In the genomic region with DNA sequence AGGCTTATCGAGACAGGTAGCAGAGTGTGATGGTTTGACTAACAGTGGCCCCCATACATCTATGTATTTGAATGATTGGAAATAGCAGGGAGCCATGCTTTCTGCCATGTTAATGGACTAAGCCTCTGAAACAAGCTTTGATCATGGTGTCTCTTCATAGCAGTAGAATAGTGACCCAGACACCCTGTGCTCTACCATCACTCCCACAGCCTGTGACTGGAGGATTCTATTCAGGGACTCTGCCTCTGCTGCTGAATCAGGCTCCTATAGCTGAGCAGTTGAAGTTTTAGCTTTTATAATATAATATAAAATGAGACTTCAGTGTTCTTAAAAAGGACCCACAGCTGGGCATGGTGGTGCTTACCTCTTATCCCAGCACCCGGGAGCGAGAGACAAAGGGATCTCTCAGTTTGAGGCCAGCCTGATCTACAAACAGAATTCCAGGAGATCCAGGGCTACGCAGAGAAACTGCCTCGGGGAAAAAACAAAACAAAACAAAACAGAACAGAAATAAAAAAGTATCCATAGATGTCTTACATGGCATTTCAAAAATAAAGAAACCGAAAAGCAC, we compare ENCODE assay signal across 8 mouse cellular contexts. TPM values are rescaled to one million over a fixed set of nuclear protein-coding genes. Genes with fewer than 3 reads are reported as not detected.
DNase-seq lines count a peak whose midpoint lies in the region; ATAC-seq and TF ChIP-seq lines count a peak whose summit lies in the region.

No protein-coding gene starts in this region.

- TF ChIP-seq RAD21 in MEL (IDR thresholded peaks at IDR 0.05; ENCODE audit: low read depth, low read length) = no peak

- TF ChIP-seq CTCF in MEL (IDR thresholded peaks at IDR 0.05 in 2 of 3, conservative IDR thresholded peaks at IDR 0.05 in 1 of 3; ENCODE audit: control insufficient read depth in 1 of 3, insufficient read depth in 1 of 3, low read depth in 2 of 3, low read length in 3 of 3, poor library complexity in 1 of 3, severe bottlenecking in 1 of 3) = no peak

- no peaks in the 10 kb centered on the region for H3K9me3 ChIP-seq in kidney, embryonic 14.5 days (ENCODE audit: control insufficient read depth, low read length)
- H3K9me3 ChIP-seq in MEL (replicated peaks; ENCODE audit: insufficient read depth, low read length) = no peaks in the 10 kb centered on the region

- H3K36me3 ChIP-seq in kidney, embryonic 14.5 days (ENCODE audit: control insufficient read depth, insufficient read depth, low read length) = peaks cover 15% of the 10 kb centered on the region; the same call in 1 of the 2 replicates
- H3K36me3 ChIP-seq in MEL (ENCODE audit: control insufficient read depth in 1 of 2, insufficient read depth in 2 of 2, low read length in 2 of 2) = peaks cover 0 to 7% of the 10 kb centered on the region in 2 experiments; a peak in 2 of 4 replicates
- H3K36me3 ChIP-seq in macrophage (ENCODE audit: inconsistent target) = peaks cover 11% of the 10 kb centered on the region; the same call in 1 of the 2 replicates

- peak overlapping the region; percentile 76 for H3K9ac ChIP-seq in kidney, embryonic 14.5 days (ENCODE audit: low read depth, low read length)
- peak overlapping the region; percentile 73 for H3K9ac ChIP-seq in MEL (ENCODE audit: control insufficient read depth, low read depth, low read length, poor library complexity, severe bottlenecking)

- H3K4me2 ChIP-seq in kidney, embryonic 14.5 days (replicated peaks; ENCODE audit: low read depth, low read length) = peak overlapping the region; percentile 63

- H3K4me1 ChIP-seq in kidney, embryonic 14.5 days (ENCODE audit: control insufficient read depth, insufficient read depth, low read length) = peaks cover 5% of the 10 kb centered on the region; the same call in 1 of the 2 replicates
- peaks cover 0 to 8% of the 10 kb centered on the region in 2 experiments; a peak in 3 of 4 replicates for H3K4me1 ChIP-seq in MEL (ENCODE audit: control insufficient read depth in 1 of 2, insufficient read depth in 2 of 2, low read length in 2 of 2)

- 20% methylated on average over 6 of the region's 6 CpGs for WGBS in kidney, embryonic 14.5 days
- WGBS in macrophage (ENCODE audit: missing documents) = 21% methylated on average over 6 of the region's 6 CpGs

- no peak for TF ChIP-seq EP300 in MEL (IDR thresholded peaks at IDR 0.05; ENCODE audit: low read depth in 1 of 2, low read length in 2 of 2)

- H3K27ac ChIP-seq in kidney, embryonic 14.5 days (ENCODE audit: low read depth, low read length) = peak overlapping the region; percentile 24; the same call in 1 of the 2 replicates
- no peak overlapping the region for H3K27ac ChIP-seq in MEL (ENCODE audit: control insufficient read depth, low read depth, low read length)
- peak overlapping the region; percentile 28; the same call in 1 of the 2 replicates for H3K27ac ChIP-seq in macrophage

- no peak for DNase-seq in kidney, postnatal 14 days
- no peak for DNase-seq in MEL (ENCODE audit: low read depth, low spot score)
- no peak for DNase-seq in Muller cell, postnatal 12 days (ENCODE audit: inconsistent ontology term)
- no peak for DNase-seq in spleen, postnatal 10 days (ENCODE audit: low spot score in 2 of 2)

- peak overlapping the region; percentile 78 for H3K4me3 ChIP-seq in kidney, embryonic 14.5 days (ENCODE audit: low read length)
- H3K4me3 ChIP-seq in MEL (ENCODE audit: control insufficient read depth in 1 of 2, insufficient read depth in 1 of 2, low read depth in 2 of 2, low read length in 2 of 2) (peak overlapping the region; percentile 88 to 92), macrophage (ENCODE audit: inconsistent target) (peak overlapping the region; percentile 86)

- peak; percentile 36; the same call in 1 of the 2 replicates for ATAC-seq in kidney, embryonic 14.5 days (ENCODE audit: low FRiP score, low TSS enrichment)
- ATAC-seq in granulocyte monocyte progenitor cell, adult 5-6 weeks (replicated peaks; ENCODE audit: poor library complexity, severe bottlenecking) = 0 out of 2 replicates have a peak, but pooled peaks have one; percentile 1
- no peak for ATAC-seq in cerebellum, adult (ENCODE audit: insufficient number of reproducible peaks, low FRiP score, low TSS enrichment)

- TF ChIP-seq POLR2A in MEL (IDR thresholded peaks at IDR 0.05; ENCODE audit: control insufficient read depth in 1 of 2, insufficient read depth in 1 of 2, low read depth in 1 of 2, low read length in 2 of 2, poor library complexity in 1 of 2) = no peak

- no peaks in the 10 kb centered on the region for H3K27me3 ChIP-seq in kidney, embryonic 14.5 days (ENCODE audit: control insufficient read depth, insufficient read depth, low read length)
- H3K27me3 ChIP-seq in MEL (ENCODE audit: control insufficient read depth in 1 of 2, insufficient read depth in 2 of 2, low read length in 2 of 2) = no peaks in the 10 kb centered on the region

- H3K79me2 ChIP-seq in MEL (ENCODE audit: control insufficient read depth, insufficient read depth, low read length, poor library complexity) (no peaks in the 10 kb centered on the region; the same call in 1 of the 2 replicates), macrophage (ENCODE audit: inconsistent target) (peaks cover 8% of the 10 kb centered on the region; the same call in 1 of the 2 replicates)

TF ChIP-seq in MEL, 35 proteins besides CTCF, POLR2A, EP300 and RAD21:
- no peak for TF ChIP-seq MAX (IDR thresholded peaks at IDR 0.05; ENCODE audit: low read length)
- TF ChIP-seq ZC3H11A (IDR thresholded peaks at IDR 0.05; ENCODE audit: low read depth, low read length) = no peak
- no peak for TF ChIP-seq ZNF384 (IDR thresholded peaks at IDR 0.05; ENCODE audit: low read depth, low read length)
- no peak for TF ChIP-seq UBTF (IDR thresholded peaks at IDR 0.05; ENCODE audit: borderline replicate concordance, insufficient read depth, low read depth, low read length)
- no peak for TF ChIP-seq TAL1 (IDR thresholded peaks at IDR 0.05; ENCODE audit: low read length)
- TF ChIP-seq SIN3A (IDR thresholded peaks at IDR 0.05; ENCODE audit: low read length) = no peak
- no peak for TF ChIP-seq POLR2AphosphoS2 (IDR thresholded peaks at IDR 0.05; ENCODE audit: low read length)
- no peak for TF ChIP-seq ETS1 (IDR thresholded peaks at IDR 0.05; ENCODE audit: low read depth, low read length)

RNA-seq across cellular contexts. Expression of a gene that starts 0.5 kb away (rescaled TPM):
- polyA plus RNA-seq in kidney, embryonic 14.5 days (2014; fragmentation: Nextera tagmentation; extraction: Ambion mirVana) = 14.8 and 16.8 TPM in 2 replicates
- 4.2 and 6.2 TPM in 2 replicates for total RNA-seq in MEL (2012; rRNA removed)
- 1 to 10 TPM in 1 of 2 experiments, not detected in 1; 4.5 TPM for polyA plus RNA-seq in MEL (2012; ENCODE audit: insufficient read depth in 1 of 2, insufficient read length in 2 of 2, low read depth in 1 of 2, low replicate concordance in 2 of 2, missing spikeins in 1 of 2)
- total RNA-seq in granulocyte monocyte progenitor cell, adult 5-6 weeks (2014; fragmentation: Nextera tagmentation) = 8.6 and 10.4 TPM in 2 replicates
- 8.9 and 9.6 TPM in 2 replicates for total RNA-seq in granulocyte monocyte progenitor cell, adult 5-6 weeks (2017)
- 10 to 100 TPM in 10 of 26 experiments, 1 to 10 TPM in 15, under 1 TPM in 1; 0.94 to 22.4 (median 5.3) TPM for total RNA-seq in macrophage (2018; cell fraction: chromatin; rRNA removed)
- total RNA-seq in macrophage (2018; cell fraction: cytosol; rRNA removed) = 1 to 10 TPM in 24 of 26 experiments, under 1 TPM in 2; 0.66 to 4.8 (median 3.2) TPM
- total RNA-seq in macrophage (2018; cell fraction: nucleus; rRNA removed) = 10 to 100 TPM in 6 of 26 experiments, 1 to 10 TPM in 19, under 1 TPM in 1; 0.91 to 23.0 (median 5.3) TPM
- polyA plus RNA-seq in macrophage (2018) = 1.7 to 4.9 TPM (median 2.7 TPM) in 3 replicates

RNA-seq across cellular contexts. Expression of a gene that starts 21.4 kb away (rescaled TPM):
- 4.0 and 5.3 TPM in 2 replicates for polyA plus RNA-seq in kidney, embryonic 14.5 days (2014; fragmentation: Nextera tagmentation; extraction: Ambion mirVana)
- total RNA-seq in MEL (2012; rRNA removed) = 0.50 and 0.59 TPM in 2 replicates
- polyA plus RNA-seq in MEL (2012; ENCODE audit: insufficient read depth in 1 of 2, insufficient read length in 2 of 2, low read depth in 1 of 2, low replicate concordance in 2 of 2, missing spikeins in 1 of 2) = under 1 TPM in 1 of 2 experiments, not detected in 1; 0.84 TPM
- total RNA-seq in granulocyte monocyte progenitor cell, adult 5-6 weeks (2014; fragmentation: Nextera tagmentation) = 1.1 and 1.9 TPM in 2 replicates
- 0.22 and 0.57 TPM in 2 replicates for total RNA-seq in granulocyte monocyte progenitor cell, adult 5-6 weeks (2017)
- 1 to 10 TPM in 23 of 26 experiments, under 1 TPM in 3; 0.70 to 8.1 (median 3.7) TPM for total RNA-seq in macrophage (2018; cell fraction: chromatin; rRNA removed)
- under 1 TPM; 0.05 to 0.75 (median 0.22) TPM for total RNA-seq in macrophage (2018; cell fraction: cytosol; rRNA removed)
- 1 to 10 TPM in 16 of 26 experiments, under 1 TPM in 9, not detected in 1; 0.16 to 3.1 (median 1.4) TPM for total RNA-seq in macrophage (2018; cell fraction: nucleus; rRNA removed)
- polyA plus RNA-seq in macrophage (2018) = 0.21 to 0.39 TPM (median 0.21 TPM) in 3 replicates

RNA-seq across cellular contexts. Expression of a gene that starts 41.4 kb away (rescaled TPM):
- 4.1 and 6.1 TPM in 2 replicates for polyA plus RNA-seq in kidney, embryonic 14.5 days (2014; fragmentation: Nextera tagmentation; extraction: Ambion mirVana)
- not detected in 2 replicates for total RNA-seq in MEL (2012; rRNA removed)
- not detected for polyA plus RNA-seq in MEL (2012; ENCODE audit: insufficient read depth in 1 of 2, insufficient read length in 2 of 2, low read depth in 1 of 2, low replicate concordance in 2 of 2, missing spikeins in 1 of 2)
- total RNA-seq in granulocyte monocyte progenitor cell, adult 5-6 weeks (2014; fragmentation: Nextera tagmentation) = 0.62 and 2.0 TPM in 2 replicates
- 2.4 and 3.5 TPM in 2 replicates for total RNA-seq in granulocyte monocyte progenitor cell, adult 5-6 weeks (2017)
- total RNA-seq in macrophage (2018; cell fraction: chromatin; rRNA removed) = under 1 TPM in 5 of 26 experiments, not detected in 21; 0.26 to 0.73 (median 0.33) TPM
- total RNA-seq in macrophage (2018; cell fraction: cytosol; rRNA removed) = under 1 TPM in 7 of 26 experiments, not detected in 19; 0.03 to 0.07 (median 0.06) TPM
- total RNA-seq in macrophage (2018; cell fraction: nucleus; rRNA removed) = under 1 TPM in 5 of 26 experiments, not detected in 21; 0.17 to 0.58 (median 0.21) TPM
- polyA plus RNA-seq in macrophage (2018) = 0.06 to 0.09 TPM in 2 of 3 replicates, not detected in the other

RNA-seq across cellular contexts. Expression of a gene that starts 51.8 kb away (rescaled TPM):
- 17.1 and 24.5 TPM in 2 replicates for polyA plus RNA-seq in kidney, embryonic 14.5 days (2014; fragmentation: Nextera tagmentation; extraction: Ambion mirVana)
- total RNA-seq in MEL (2012; rRNA removed) = 20.7 and 21.9 TPM in 2 replicates
- polyA plus RNA-seq in MEL (2012; ENCODE audit: insufficient read depth in 1 of 2, insufficient read length in 2 of 2, low read depth in 1 of 2, low replicate concordance in 2 of 2, missing spikeins in 1 of 2) (10 to 100 TPM in 1 of 2 experiments, not detected in 1; 21.6 TPM), macrophage (2018) (6.8 to 10.4 TPM (median 9.0 TPM) in 3 replicates)
- 16.5 and 20.9 TPM in 2 replicates for total RNA-seq in granulocyte monocyte progenitor cell, adult 5-6 weeks (2014; fragmentation: Nextera tagmentation)
- total RNA-seq in granulocyte monocyte progenitor cell, adult 5-6 weeks (2017) = 13.9 and 25.8 TPM in 2 replicates
- total RNA-seq in macrophage (2018; cell fraction: chromatin; rRNA removed) = 10 to 100 TPM in 24 of 26 experiments, 1 to 10 TPM in 2; 8.9 to 55.3 (median 29.0) TPM
- 10 to 100 TPM in 16 of 26 experiments, 1 to 10 TPM in 10; 4.0 to 15.2 (median 11.4) TPM for total RNA-seq in macrophage (2018; cell fraction: cytosol; rRNA removed)
- 10 to 100 TPM in 22 of 26 experiments, 1 to 10 TPM in 4; 6.3 to 31.3 (median 18.7) TPM for total RNA-seq in macrophage (2018; cell fraction: nucleus; rRNA removed)
